Mouse (Mus musculus) lung, postnatal 0 days (tissue): ENCODE measurements at regions not wholly inside any gene's neighbourhood (a gene's known extent, or its start where the extent isn't known, plus 50 kb on each side); places are given as distances from the start of the nearest gene placed in this dataset.

Experiments
- CTCF ChIP-seq: IDR thresholded peaks from 2 replicates; pipeline ENCODE4 v1.5.1; 2016; ENCODE audit warnings: antibody characterized with exemption, mild to moderate bottlenecking
- EP300 ChIP-seq: IDR thresholded peaks from 2 replicates; pipeline ENCODE4 v1.6.1; 2016; ENCODE audit warnings: antibody characterized with exemption, mild to moderate bottlenecking, control low read depth

DNA sequence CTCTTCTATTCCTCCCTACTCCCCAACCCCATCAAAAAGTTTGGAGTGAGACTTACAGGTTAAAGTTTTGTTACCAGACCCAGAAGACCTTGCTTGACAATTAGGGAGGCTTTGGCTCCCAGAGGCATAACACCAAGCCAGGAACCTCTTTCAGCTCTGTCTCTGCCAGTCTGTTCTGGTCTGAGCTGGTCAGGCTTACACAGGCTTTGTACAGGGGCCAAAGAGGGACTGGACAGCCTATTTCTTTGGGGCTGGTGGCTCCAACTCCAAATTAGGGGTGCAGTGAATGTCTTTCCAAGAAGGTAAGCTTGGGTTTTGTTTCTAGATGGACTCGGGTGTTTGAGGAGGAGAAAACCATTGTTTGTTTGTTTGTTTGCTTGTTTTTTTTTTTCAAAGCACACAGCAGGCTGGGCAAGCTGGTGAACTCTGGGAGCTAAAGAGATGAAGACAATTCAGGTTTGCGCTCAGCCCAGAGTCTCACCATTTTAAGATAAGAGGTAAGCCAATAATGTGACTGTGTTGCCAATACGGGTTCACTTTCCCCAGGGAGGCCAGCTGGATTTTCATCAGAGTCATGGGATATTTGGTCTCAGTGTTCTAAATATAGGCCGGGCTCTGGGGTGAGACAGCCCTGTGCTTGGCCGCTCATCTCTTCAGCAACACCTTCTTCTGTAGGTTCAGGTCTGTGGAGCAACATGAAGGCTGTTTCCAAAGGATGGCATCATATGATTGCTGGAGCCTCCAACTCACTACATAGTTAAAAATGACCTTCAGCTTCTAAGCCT, 62.2 kb upstream of the Igfbp5 start:
- TF ChIP-seq CTCF (no peak), EP300 (no peak)
